Mouse (Mus musculus): Measurements from ENCODE around the gene Ank2. TPM values are rescaled to one million over a fixed set of nuclear protein-coding genes. Genes with fewer than 3 reads are reported as not detected.
A peak's percentile ranks its signal among the peaks of the same experiment; 100 is the strongest.

Ank2 gene
- total RNA-seq, 2 experiments from 2014 or later: 969 to 1,019 TPM

- intact Hi-C loops (cut with DNase I): no loop called here
- no peak for DNase-seq (ENCODE audit: low spot score in 2 of 2)
Measured at GRCm38 (mm10) chr3:127118777-127119176, 380.4 kb downstream of the Ank2 start.

- no peak for DNase-seq (ENCODE audit: low spot score in 2 of 2)
- intact Hi-C loops (cut with DNase I): no loop called here
Measured at GRCm38 (mm10) chr3:127116226-127116625, 382.9 kb downstream of the Ank2 start.

GRCm38 (mm10) chr3:127113238-127113637 is 385.9 kb downstream of the Ank2 start:
- DNase-seq (ENCODE audit: low spot score in 2 of 2): no peak
- intact Hi-C loops (cut with DNase I): no loop called here

- DNase-seq (ENCODE audit: low spot score in 2 of 2): no peak
- intact Hi-C loops (cut with DNase I): no loop called here
Measured at GRCm38 (mm10) chr3:127109413-127109812, 389.7 kb downstream of the Ank2 start.

- no peak for DNase-seq (ENCODE audit: low spot score in 2 of 2)
- intact Hi-C loops (cut with DNase I): no loop called here
Measured at GRCm38 (mm10) chr3:127108481-127108880, 390.7 kb downstream of the Ank2 start.

GRCm38 (mm10) chr3:127107281-127107680 is 391.9 kb downstream of the Ank2 start:
- intact Hi-C loops (cut with DNase I): no loop called here
- DNase-seq (ENCODE audit: low spot score in 2 of 2): no peak

- intact Hi-C loops (cut with DNase I): no loop called here
- DNase-seq (ENCODE audit: low spot score in 2 of 2): no peak
Measured at GRCm38 (mm10) chr3:127101326-127101725, 397.8 kb downstream of the Ank2 start.

- intact Hi-C loops (cut with DNase I): no loop called here
- DNase-seq (ENCODE audit: low spot score in 2 of 2): no peak
Measured at GRCm38 (mm10) chr3:127097745-127098144, 401.4 kb downstream of the Ank2 start.

GRCm38 (mm10) chr3:127097106-127097505 is 402.0 kb downstream of the Ank2 start:
- intact Hi-C loops (cut with DNase I): no loop called here
- no peak for DNase-seq (ENCODE audit: low spot score in 2 of 2)

GRCm38 (mm10) chr3:127093631-127094030 is 405.5 kb downstream of the Ank2 start:
- intact Hi-C loops (cut with DNase I): no loop called here
- DNase-seq (ENCODE audit: low spot score in 2 of 2): peak; percentile 27 to 32

GRCm38 (mm10) chr3:127087574-127087973 is 411.6 kb downstream of the Ank2 start:
- DNase-seq (ENCODE audit: low spot score in 2 of 2): no peak
- intact Hi-C loops (cut with DNase I): no loop called here

GRCm38 (mm10) chr3:127086834-127087506 is 412.2 kb downstream of the Ank2 start:
- intact Hi-C loops (cut with DNase I): no loop called here

GRCm38 (mm10) chr3:127077369-127077768 is 421.8 kb downstream of the Ank2 start:
- intact Hi-C loops (cut with DNase I): no loop called here
- no peak for DNase-seq (ENCODE audit: low spot score in 2 of 2)

More at GRCm38 (mm10) chr3:127086834-127087506, 412.2 kb downstream of the Ank2 start:
- DNase-seq (ENCODE audit: low spot score in 2 of 2): no peak

- no peak for DNase-seq (ENCODE audit: low spot score in 2 of 2)
- intact Hi-C loops (cut with DNase I): no loop called here
Measured at GRCm38 (mm10) chr3:127075531-127076280, 423.4 kb downstream of the Ank2 start.

- intact Hi-C loops (cut with DNase I): no loop called here
- DNase-seq (ENCODE audit: low spot score in 2 of 2): peak; percentile 83 to 84
Measured at GRCm38 (mm10) chr3:127071471-127071870, 427.7 kb downstream of the Ank2 start.

- intact Hi-C loops (cut with DNase I): no loop called here
- peak in 1 of 2 experiments; percentile 45 for DNase-seq (ENCODE audit: low spot score in 2 of 2)
Measured at GRCm38 (mm10) chr3:127063654-127064386, 435.3 kb downstream of the Ank2 start.

- intact Hi-C loops (cut with DNase I): no loop called here
- no peak for DNase-seq (ENCODE audit: low spot score in 2 of 2)
Measured at GRCm38 (mm10) chr3:127059671-127060070, 439.5 kb downstream of the Ank2 start.

- intact Hi-C loops (cut with DNase I): no loop called here
- DNase-seq (ENCODE audit: low spot score in 2 of 2): no peak
Measured at GRCm38 (mm10) chr3:127041288-127041687, 457.9 kb downstream of the Ank2 start.

GRCm38 (mm10) chr3:127038570-127038969 is 460.6 kb downstream of the Ank2 start:
- no peak for DNase-seq (ENCODE audit: low spot score in 2 of 2)

GRCm38 (mm10) chr3:127036118-127036517 is 463.0 kb downstream of the Ank2 start:
- no peak for DNase-seq (ENCODE audit: low spot score in 2 of 2)
- intact Hi-C loops (cut with DNase I): no loop called here

More at GRCm38 (mm10) chr3:127038570-127038969, 460.6 kb downstream of the Ank2 start:
- intact Hi-C loops (cut with DNase I): no loop called here
